Mouse (Mus musculus) stomach, embryonic 14.5 days (tissue): Measurements from ENCODE around the gene Nkiras1. TPM values are rescaled to one million over a fixed set of nuclear protein-coding genes. Genes with fewer than 3 reads are reported as not detected.
"Not testable (repeated sequence)": the region's sequence is repeated elsewhere in the genome, so short reads cannot be mapped to it uniquely, and the experiment has no call there.

Experiments
- ATAC-seq: fragments of 200-750 bp; cut with Nextera tagmentation; 2 replicates; pipeline ENCODE4 v1.8.0; 2017; ENCODE audit warnings: low read depth, moderate TSS enrichment; ENCODE audit not compliant: insufficient number of reproducible peaks, insufficient read depth, low FRiP score
- H3K27ac ChIP-seq: fragments of 300-500 bp; sonication (generic); 2 replicates; pipeline ENCODE4 v1.5.1; 2014; ENCODE audit warnings: mild to moderate bottlenecking, low read length, moderate library complexity, mixed read lengths
- H3K27me3 ChIP-seq: fragments of 300-500 bp; sonication (generic); 2 replicates; pipeline ENCODE4 v1.6.1; 2014; ENCODE audit warnings: low read length, control low read depth, mixed read lengths; ENCODE audit not compliant: control insufficient read depth, insufficient read depth
- H3K36me3 ChIP-seq: fragments of 300-500 bp; sonication (generic); 2 replicates; pipeline ENCODE4 v1.6.1; 2014; ENCODE audit warnings: mild to moderate bottlenecking, control low read depth, low read length, moderate library complexity, mixed read lengths; ENCODE audit not compliant: control insufficient read depth, insufficient read depth
- H3K4me1 ChIP-seq: fragments of 300-500 bp; sonication (generic); 2 replicates; pipeline ENCODE4 v1.6.1; 2014; ENCODE audit warnings: low read length, control low read depth, mixed read lengths; ENCODE audit not compliant: control insufficient read depth, insufficient read depth
- H3K4me2 ChIP-seq: fragments of 300-500 bp; sonication (generic); replicated peaks from 2 replicates; pipeline ENCODE4 v1.6.1; 2014; ENCODE audit warnings: low read depth, low read length, control low read depth
- H3K4me3 ChIP-seq: fragments of 300-500 bp; sonication (generic); 2 replicates; pipeline ENCODE4 v1.5.1; 2014; ENCODE audit warnings: low read depth, low read length, control low read depth
- H3K9ac ChIP-seq: fragments of 300-500 bp; sonication (generic); replicated peaks from 2 replicates; pipeline ENCODE4 v1.6.1; 2014; ENCODE audit warnings: low read depth, mild to moderate bottlenecking, control low read depth, low read length, moderate library complexity, mixed read lengths
- H3K9me3 ChIP-seq: fragments of 300-500 bp; sonication (generic); 2 replicates; pipeline ENCODE4 v1.6.1; 2016; ENCODE audit warnings: low read depth, low read length, control low read depth; ENCODE audit not compliant: control insufficient read depth
- WGBS: fragments of 180-500 bp; shearing (Covaris S2); extraction: QIAGEN DNeasy Blood & Tissue Kit; methylation state at CpG from one replicate; pipeline ENCODE4 v1.1.7; 2014; 5-methylcytosine and 5-hydroxymethylcytosine counted together
- polyA plus RNA-seq: library from polyadenylated mRNA; unstranded; fragments of >200 nt; fragmentation: Nextera tagmentation; extraction: Ambion mirVana; gene quantifications from 2 replicates; pipeline ENCODE4 v1.2.1, GENCODE M21; 2014

The Nkiras1 gene
- 15.6 and 19.0 TPM in 2 replicates for polyA plus RNA-seq

GRCm38 (mm10) chr14:18270529-18271441 is at the start of gene Nkiras1, which contains the start of gene Rpl15:
TSS of gene Nkiras1 (plus strand) at chr14:18271136.
TSS of gene Rpl15 (minus strand) at chr14:18271391.
- Histone ChIP-seq H3K9ac (peak within 1 kb of the TSS; percentile 98), H3K27me3 (no peaks in the 10 kb centered on the region), H3K27ac (peak within 1 kb of the TSS; percentile 75), H3K9me3 (no peaks in the 10 kb centered on the region), H3K4me1 (no peaks in the 10 kb centered on the region), H3K4me3 (peak within 1 kb of the TSS; percentile 88), H3K36me3 (peaks cover 11% of the 10 kb centered on the region), H3K4me2 (peak within 1 kb of the TSS; percentile 74)
- ATAC-seq, result peak; percentile 100
- under 1% methylated on average over 78 of the region's 78 CpGs for WGBS

- Histone ChIP-seq H3K4me1 (no peaks in the 10 kb centered on the region), H3K9ac (no peak overlapping the region), H3K4me2 (no peak overlapping the region), H3K27ac (no peak overlapping the region), H3K36me3 (no peaks in the 10 kb centered on the region), H3K4me3 (no peak overlapping the region), H3K27me3 (no peaks in the 10 kb centered on the region), H3K9me3 (no peaks in the 10 kb centered on the region)
- ATAC-seq, result no peak
- WGBS, result 94% methylated on average over 6 of the region's 6 CpGs
These were observed 49.0 kb upstream of the Nkiras1 start for GRCm38 (mm10) chr14:18221977-18222376.

GRCm38 (mm10) chr14:18225431-18225830 is 45.5 kb upstream of the Nkiras1 start:
- ATAC-seq, H3K4me3 ChIP-seq, H3K27ac ChIP-seq, H3K9me3 ChIP-seq, H3K4me2 ChIP-seq, H3K4me1 ChIP-seq, H3K27me3 ChIP-seq, H3K36me3 ChIP-seq, H3K9ac ChIP-seq: not testable (repeated sequence)
- WGBS, result 92% methylated on average over 11 of the region's 11 CpGs

DNA sequence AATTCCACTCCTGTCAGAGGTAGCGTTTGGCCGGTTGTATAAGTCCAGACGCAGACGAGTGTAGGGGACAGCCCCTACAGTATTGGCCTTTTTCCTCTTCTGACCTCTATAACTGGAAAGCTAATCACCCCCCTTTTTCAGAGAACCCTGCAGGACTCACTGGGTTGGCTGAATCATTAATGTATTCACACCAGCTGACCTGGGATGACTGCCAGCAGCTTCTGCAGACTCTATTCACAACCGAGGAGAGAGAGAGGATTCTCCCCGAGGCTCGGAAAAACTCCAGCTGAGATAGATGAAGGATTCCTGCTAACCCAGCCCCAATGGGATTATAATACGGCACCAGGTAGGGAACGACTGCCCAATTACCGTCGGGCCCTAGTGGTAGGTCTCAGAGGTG is 44.8 kb upstream of the Nkiras1 start:
- H3K9ac ChIP-seq, H3K4me3 ChIP-seq, H3K27me3 ChIP-seq, H3K4me2 ChIP-seq, H3K36me3 ChIP-seq, H3K27ac ChIP-seq, ATAC-seq, H3K4me1 ChIP-seq, H3K9me3 ChIP-seq: not testable (repeated sequence)
- WGBS, result 82% methylated on average over 11 of the region's 11 CpGs

- H3K9ac ChIP-seq, H3K4me2 ChIP-seq, H3K27me3 ChIP-seq, H3K4me1 ChIP-seq, H3K27ac ChIP-seq, H3K36me3 ChIP-seq, ATAC-seq, H3K4me3 ChIP-seq, H3K9me3 ChIP-seq: not testable (repeated sequence)
- WGBS, result 92% methylated on average over 10 of the region's 10 CpGs
These were observed 41.2 kb upstream of the Nkiras1 start for GRCm38 (mm10) chr14:18229751-18230150.

- not testable (repeated sequence) for H3K4me2 ChIP-seq, H3K9me3 ChIP-seq, H3K4me1 ChIP-seq, ATAC-seq, H3K27ac ChIP-seq, H3K27me3 ChIP-seq, H3K4me3 ChIP-seq, H3K36me3 ChIP-seq, H3K9ac ChIP-seq
- WGBS, result 92% methylated on average over 8 of the region's 8 CpGs
These were observed 39.1 kb upstream of the Nkiras1 start for GRCm38 (mm10) chr14:18231866-18232265.

GRCm38 (mm10) chr14:18233076-18233475 is 37.9 kb upstream of the Nkiras1 start:
- Histone ChIP-seq H3K36me3 (no peaks in the 10 kb centered on the region), H3K9me3 (no peaks in the 10 kb centered on the region), H3K4me3 (no peak overlapping the region), H3K4me1 (no peaks in the 10 kb centered on the region), H3K9ac (no peak overlapping the region), H3K27me3 (no peaks in the 10 kb centered on the region), H3K27ac (no peak overlapping the region), H3K4me2 (no peak overlapping the region)
- 81% methylated on average over 2 of the region's 2 CpGs for WGBS
- no peak for ATAC-seq

- no peaks in the 10 kb centered on the region for H3K9me3 ChIP-seq
- H3K4me3 ChIP-seq, result no peak overlapping the region
- H3K4me2 ChIP-seq, result no peak overlapping the region
- H3K9ac ChIP-seq, result no peak overlapping the region
- H3K36me3 ChIP-seq, result no peaks in the 10 kb centered on the region
- no peaks in the 10 kb centered on the region for H3K27me3 ChIP-seq
- no peaks in the 10 kb centered on the region for H3K4me1 ChIP-seq
- H3K27ac ChIP-seq, result no peak overlapping the region
- no peak for ATAC-seq
- 50% methylated on average over 5 of the region's 5 CpGs for WGBS
These were observed 36.7 kb upstream of the Nkiras1 start for GRCm38 (mm10) chr14:18233981-18234960.
